Mouse (Mus musculus): Measurements from ENCODE around the gene Ush1g.

GRCm38 (mm10) chr11:115329339-115329738 is 7.5 kb upstream of the Ush1g start:
- TF ChIP-seq POLR2A (IDR thresholded peaks at IDR 0.05; ENCODE audit: low read depth, low read length): no peak
- TF ChIP-seq CTCF (IDR thresholded peaks at IDR 0.05; ENCODE audit: extremely low read depth, insufficient read depth, insufficient read length, insufficient replicate concordance): 0 out of 2 replicates have a peak, but pooled peaks have one; percentile 3
